Mouse (Mus musculus) limb, embryonic 10.5 days (tissue): Measurements from ENCODE around the gene Zscan10. TPM values are rescaled to one million over a fixed set of nuclear protein-coding genes. Genes with fewer than 3 reads are reported as not detected.

Experiments
- DNase-seq: peaks from one replicate; pipeline ENCODE4 v3.0.0-alpha.2; 2017; ENCODE audit warnings: low spot score
- H3K27ac ChIP-seq: fragments of 300-500 bp; sonication (generic); 2 replicates; pipeline ENCODE4 v1.5.1; 2016; ENCODE audit warnings: mild to moderate bottlenecking
- H3K27me3 ChIP-seq: fragments of 300-500 bp; sonication (generic); 2 replicates; pipeline ENCODE4 v1.6.1; 2016; ENCODE audit warnings: low read depth, mild to moderate bottlenecking; ENCODE audit not compliant: poor library complexity, severe bottlenecking
- H3K36me3 ChIP-seq: fragments of 300-500 bp; sonication (generic); 2 replicates; pipeline ENCODE4 v1.6.1; 2016; ENCODE audit warnings: mild to moderate bottlenecking, moderate library complexity
- H3K4me1 ChIP-seq: fragments of 300-500 bp; sonication (generic); 2 replicates; pipeline ENCODE4 v1.6.1; 2016
- H3K4me3 ChIP-seq: fragments of 300-500 bp; sonication (generic); 2 replicates; pipeline ENCODE4 v1.5.1; 2016; ENCODE audit warnings: mild to moderate bottlenecking, moderate library complexity
- H3K9me3 ChIP-seq: fragments of 300-500 bp; sonication (generic); replicated peaks from 2 replicates; pipeline ENCODE4 v1.6.1; 2016; ENCODE audit warnings: mild to moderate bottlenecking
- WGBS: fragments of 180-500 bp; shearing (Covaris S2); methylation state at CpG from one replicate; pipeline ENCODE4 v1.1.7; 2016; 5-methylcytosine and 5-hydroxymethylcytosine counted together
- polyA plus RNA-seq: library from polyadenylated mRNA; unstranded; fragments of >200 nt; fragmentation: Nextera tagmentation; extraction: Ambion mirVana; gene quantifications from 2 replicates; pipeline ENCODE4 v1.2.1, GENCODE M21; 2016

The Zscan10 gene
- polyA plus RNA-seq, 1 experiment from 2014 or later: 0.35 TPM

GRCm38 (mm10) chr17:23598582-23599552 lies 1.8 kb upstream of the Zscan10 start, which contains the start of gene Zfp13:
Gene Zfp13, minus strand, starts transcription at chr17:23599487.
- Histone ChIP-seq H3K4me3 (peak within 1 kb of the TSS; percentile 52), H3K9me3 (no peaks in the 10 kb centered on the region), H3K27me3 (no peaks in the 10 kb centered on the region), H3K4me1 (peaks cover 42% of the 10 kb centered on the region), H3K36me3 (no peaks in the 10 kb centered on the region), H3K27ac (peak within 1 kb of the TSS; percentile 91)
- 9% methylated on average over 31 of the region's 31 CpGs for WGBS
- peak; percentile 88 for DNase-seq

- H3K36me3 ChIP-seq: no peaks in the 10 kb centered on the region
- no peaks in the 10 kb centered on the region for H3K9me3 ChIP-seq
- peak overlapping the region; percentile 91 for H3K27ac ChIP-seq
- no peaks in the 10 kb centered on the region for H3K27me3 ChIP-seq
- peaks cover 42% of the 10 kb centered on the region for H3K4me1 ChIP-seq
- DNase-seq: no peak
- H3K4me3 ChIP-seq: peak overlapping the region; percentile 52
- WGBS: 43% methylated on average over 7 of the region's 7 CpGs
Observed at GRCm38 (mm10) chr17:23599605-23600063, 1.0 kb upstream of the Zscan10 start.

DNA sequence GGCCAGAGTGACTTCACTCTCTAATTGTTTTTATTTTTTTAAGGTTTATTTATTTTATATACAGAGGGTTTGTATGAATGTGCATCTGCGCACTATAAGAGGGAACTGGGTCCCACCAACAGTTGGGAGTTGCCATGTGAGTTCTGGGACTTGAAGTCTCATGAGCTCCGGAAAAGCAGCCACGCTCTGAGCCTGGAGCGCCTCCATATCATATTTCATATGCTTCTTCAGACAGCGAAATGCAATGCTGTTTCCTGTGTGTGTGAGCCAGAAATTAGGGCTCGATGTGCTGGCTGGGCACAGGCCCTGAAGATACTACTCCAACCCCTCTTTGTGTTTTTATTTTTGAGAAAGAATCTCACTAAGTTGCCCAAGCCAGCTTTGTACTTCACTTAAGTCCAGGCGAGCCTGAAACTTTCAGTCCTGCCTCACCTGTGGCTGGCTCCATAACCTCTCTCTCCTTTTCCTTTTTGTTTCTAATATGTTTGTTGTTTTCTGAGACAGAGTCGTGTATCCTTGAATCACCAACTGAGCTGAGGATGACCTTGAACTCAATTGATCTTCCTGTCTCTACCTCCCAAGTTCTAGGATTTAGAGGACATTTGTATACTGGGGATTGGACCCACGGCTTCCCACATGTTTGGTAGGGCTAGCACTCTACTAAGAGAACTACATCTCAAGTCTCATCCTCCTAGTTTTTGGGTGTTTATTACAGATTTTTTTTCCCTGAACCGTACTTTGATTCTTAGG lies 1.4 kb downstream of the Zscan10 start:
- Histone ChIP-seq H3K27me3 (no peaks in the 10 kb centered on the region), H3K9me3 (no peaks in the 10 kb centered on the region), H3K36me3 (no peaks in the 10 kb centered on the region), H3K4me3 (no peak overlapping the region), H3K4me1 (peaks cover 42% of the 10 kb centered on the region), H3K27ac (0 out of 2 replicates have a peak overlapping the region, but pooled peaks have one; percentile 19)
- no peak for DNase-seq
- WGBS: 48% methylated on average over 10 of the region's 10 CpGs

DNA sequence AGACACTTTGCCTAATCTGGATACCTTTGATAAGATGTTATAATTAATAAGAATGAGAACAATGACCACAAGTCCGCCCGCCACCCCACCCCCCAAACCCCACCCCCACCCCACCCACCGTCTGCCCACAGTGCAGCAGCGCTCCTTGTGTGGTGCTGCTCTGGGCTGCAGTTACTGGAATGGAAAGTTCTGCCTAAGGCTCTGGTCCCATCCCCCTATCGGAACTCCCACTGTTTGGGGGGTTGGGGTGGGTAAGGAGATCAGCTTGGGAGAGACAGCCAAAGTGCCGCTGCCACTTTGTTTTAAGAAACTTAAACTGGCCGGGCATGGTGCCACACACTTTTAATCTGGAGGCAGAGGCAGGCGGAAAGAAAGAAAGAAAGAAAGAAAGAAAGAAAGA lies 2.4 kb downstream of the Zscan10 start:
- WGBS: 47% methylated on average over 8 of the region's 8 CpGs
- DNase-seq: no peak
- Histone ChIP-seq H3K9me3 (no peaks in the 10 kb centered on the region), H3K4me1 (peaks cover 40% of the 10 kb centered on the region), H3K27ac (no peak overlapping the region), H3K4me3 (no peak overlapping the region), H3K36me3 (no peaks in the 10 kb centered on the region), H3K27me3 (no peaks in the 10 kb centered on the region)

- Histone ChIP-seq H3K4me3 (no peak overlapping the region), H3K36me3 (no peaks in the 10 kb centered on the region), H3K9me3 (no peaks in the 10 kb centered on the region), H3K27ac (no peak overlapping the region), H3K27me3 (no peaks in the 10 kb centered on the region), H3K4me1 (peaks cover 36% of the 10 kb centered on the region)
- WGBS: 69% methylated on average over 2 of the region's 2 CpGs
- DNase-seq: no peak
Observed at GRCm38 (mm10) chr17:23603542-23603941, 2.9 kb downstream of the Zscan10 start.

DNA sequence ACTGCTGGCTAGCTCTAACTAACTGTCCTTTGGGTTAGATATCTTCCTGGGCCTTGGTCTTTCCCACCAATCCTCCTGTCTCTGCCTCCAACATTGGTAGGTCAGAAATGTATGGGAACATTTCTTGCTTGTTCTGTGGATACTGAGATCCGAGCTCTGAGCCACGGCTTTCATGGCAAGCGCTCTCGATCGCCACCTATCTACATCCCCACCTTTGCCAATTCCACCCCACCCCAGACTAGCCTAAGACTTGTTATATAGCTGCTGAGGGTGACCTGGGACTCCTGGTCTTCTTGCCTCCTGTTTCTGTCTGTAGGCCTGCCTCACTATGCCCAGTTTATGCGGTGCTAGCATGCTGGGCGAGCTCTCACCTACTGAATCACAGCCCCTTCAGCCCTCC lies 3.7 kb downstream of the Zscan10 start:
- Histone ChIP-seq H3K27me3 (no peaks in the 10 kb centered on the region), H3K36me3 (no peaks in the 10 kb centered on the region), H3K27ac (no peak overlapping the region), H3K4me1 (peaks cover 28% of the 10 kb centered on the region), H3K4me3 (no peak overlapping the region), H3K9me3 (no peaks in the 10 kb centered on the region)
- WGBS: 79% methylated on average over 7 of the region's 7 CpGs
- no peak for DNase-seq

DNA sequence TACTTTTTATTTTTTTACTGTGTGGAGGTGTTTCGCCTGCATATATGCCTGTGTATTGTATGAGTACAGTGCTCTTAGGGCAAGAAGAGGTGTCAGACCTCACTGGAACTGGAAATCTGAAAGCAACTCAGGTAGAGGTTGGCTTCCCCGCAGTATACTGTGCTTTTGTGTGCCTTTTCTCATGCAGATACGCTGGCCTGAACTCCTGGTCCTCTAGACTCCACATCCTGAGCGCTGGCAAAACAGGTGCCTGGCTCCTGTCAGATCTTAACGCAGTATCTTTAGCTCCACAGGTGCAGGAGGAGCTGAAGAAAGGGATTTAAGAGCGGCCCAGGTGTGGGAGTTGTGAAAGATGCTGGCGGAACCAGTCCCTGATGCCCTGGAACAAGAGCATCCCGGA lies 4.6 kb downstream of the Zscan10 start:
- Histone ChIP-seq H3K9me3 (no peaks in the 10 kb centered on the region), H3K4me3 (no peak overlapping the region), H3K27me3 (no peaks in the 10 kb centered on the region), H3K27ac (no peak overlapping the region), H3K4me1 (peaks cover 22% of the 10 kb centered on the region), H3K36me3 (no peaks in the 10 kb centered on the region)
- DNase-seq: no peak
- 89% methylated on average over 8 of the region's 8 CpGs for WGBS

DNA sequence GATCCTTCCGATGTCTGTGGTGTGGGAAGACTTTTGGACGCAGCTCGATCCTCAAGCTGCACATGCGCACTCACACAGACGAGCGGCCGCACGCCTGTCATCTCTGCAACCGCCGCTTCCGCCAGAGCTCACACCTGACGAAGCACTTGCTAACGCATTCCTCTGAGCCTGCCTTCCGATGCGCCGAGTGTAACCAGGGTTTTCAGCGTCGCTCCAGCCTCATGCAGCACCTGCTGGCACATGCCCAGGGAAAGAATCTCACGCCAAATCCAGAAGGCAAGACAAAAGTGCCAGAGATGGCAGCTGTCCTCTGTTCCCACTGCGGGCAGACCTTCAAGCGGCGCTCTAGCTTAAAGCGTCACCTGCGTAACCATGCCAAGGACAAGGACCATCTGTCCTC lies 9.0 kb downstream of the Zscan10 start:
- Histone ChIP-seq H3K4me3 (no peak overlapping the region), H3K27ac (no peak overlapping the region), H3K4me1 (no peaks in the 10 kb centered on the region), H3K36me3 (no peaks in the 10 kb centered on the region), H3K27me3 (no peaks in the 10 kb centered on the region), H3K9me3 (no peaks in the 10 kb centered on the region; the same call in 1 of the 2 replicates)
- 95% methylated on average over 24 of the region's 24 CpGs for WGBS
- DNase-seq: no peak

- H3K27ac ChIP-seq: no peak overlapping the region
- 86% methylated on average over 28 of the region's 28 CpGs for WGBS
- H3K9me3 ChIP-seq: no peaks in the 10 kb centered on the region; the same call in 1 of the 2 replicates
- no peaks in the 10 kb centered on the region for H3K36me3 ChIP-seq
- no peak overlapping the region for H3K4me3 ChIP-seq
- H3K27me3 ChIP-seq: no peaks in the 10 kb centered on the region
- DNase-seq: peak; percentile 69
- H3K4me1 ChIP-seq: no peaks in the 10 kb centered on the region
Observed at GRCm38 (mm10) chr17:23610361-23610800, 9.7 kb downstream of the Zscan10 start.

DNA sequence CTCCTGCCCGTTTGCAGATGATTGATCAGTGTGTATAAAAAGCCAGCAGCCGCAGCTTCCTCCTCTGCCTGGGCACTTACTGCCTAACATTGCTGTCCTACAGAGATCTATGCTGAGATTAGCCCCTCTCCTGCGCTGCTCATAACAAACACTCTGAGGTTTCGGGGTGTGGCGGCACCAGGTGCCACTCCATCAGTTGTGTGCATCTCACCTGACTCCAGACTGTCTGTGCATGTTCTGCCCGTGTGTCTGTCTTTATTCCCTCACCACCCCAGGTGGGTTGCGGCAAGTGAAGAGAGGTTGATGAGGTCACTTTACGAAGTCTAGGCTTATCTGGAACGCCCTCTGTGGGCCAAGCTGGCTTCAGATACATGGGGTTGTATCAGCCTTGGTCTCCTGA lies 16.4 kb downstream of the Zscan10 start:
- Histone ChIP-seq H3K36me3 (no peaks in the 10 kb centered on the region), H3K27me3 (no peaks in the 10 kb centered on the region), H3K4me3 (no peak overlapping the region), H3K4me1 (no peaks in the 10 kb centered on the region), H3K9me3 (no peaks in the 10 kb centered on the region), H3K27ac (no peak overlapping the region)
- DNase-seq: no peak
- WGBS: 67% methylated on average over 9 of the region's 9 CpGs

DNA sequence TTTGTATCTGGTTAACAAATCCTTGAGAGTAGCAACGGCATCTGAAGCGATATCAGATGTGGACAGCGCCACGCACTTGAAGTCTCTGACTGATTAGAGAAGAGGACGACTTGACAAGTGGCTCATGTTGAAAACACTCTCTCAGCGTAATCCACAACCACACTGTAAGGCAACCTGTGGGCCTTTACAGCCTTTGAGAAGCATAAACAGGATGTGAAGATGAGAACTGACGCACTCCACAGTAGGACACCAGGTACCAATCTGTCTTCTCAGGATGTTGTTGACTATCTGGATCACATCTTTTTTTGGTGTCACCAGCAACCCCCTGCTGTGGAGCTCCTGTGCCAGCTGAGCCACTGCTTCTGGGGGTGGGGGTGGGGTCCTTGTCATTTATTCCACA lies 19.7 kb downstream of the Zscan10 start:
- Histone ChIP-seq H3K27ac (no peak overlapping the region), H3K4me1 (no peaks in the 10 kb centered on the region), H3K9me3 (no peaks in the 10 kb centered on the region), H3K27me3 (no peaks in the 10 kb centered on the region), H3K36me3 (no peaks in the 10 kb centered on the region), H3K4me3 (no peak overlapping the region)
- WGBS: 79% methylated on average over 7 of the region's 7 CpGs
- DNase-seq: no peak

DNA sequence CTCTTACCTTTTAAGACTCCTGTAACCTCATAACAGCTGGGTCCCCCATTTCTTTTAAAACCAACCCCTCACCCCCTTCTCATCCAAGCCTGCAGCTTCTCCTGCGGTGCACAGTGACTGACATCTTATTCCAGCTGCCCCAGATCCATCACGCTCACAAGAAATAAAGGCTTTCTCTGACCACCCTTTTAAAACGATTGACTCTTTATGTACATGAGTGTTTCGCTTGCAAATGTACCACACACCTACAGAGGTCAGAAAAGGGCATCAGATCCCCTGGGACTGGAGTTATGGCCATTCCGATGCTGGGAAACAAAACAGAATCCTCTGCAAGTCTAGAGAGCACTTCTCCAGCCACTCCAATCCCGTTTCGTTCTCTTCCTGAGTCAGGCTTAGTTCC lies 27.2 kb downstream of the Zscan10 start:
- WGBS: 43% methylated on average over 7 of the region's 7 CpGs
- H3K27ac ChIP-seq: no peak overlapping the region

More for the DNA sequence above, 27.2 kb downstream of the Zscan10 start:
- H3K36me3 ChIP-seq: no peaks in the 10 kb centered on the region
- no peak for DNase-seq
- H3K9me3 ChIP-seq: no peaks in the 10 kb centered on the region
- H3K27me3 ChIP-seq: peaks cover 12% of the 10 kb centered on the region
- peaks cover 9% of the 10 kb centered on the region for H3K4me1 ChIP-seq
- no peak overlapping the region for H3K4me3 ChIP-seq
